Mouse (Mus musculus): ENCODE results near the gene Cblb.

The Cblb gene

GRCm38 (mm10) chr16:52200107-52200506, 169.1 kb downstream of the Cblb start:
- peaks cover 8% of the 10 kb centered on the region for H3K36me3 ChIP-seq (ENCODE audit: control insufficient read depth, insufficient read depth, low read length, poor library complexity, severe bottlenecking)
- H3K27me3 ChIP-seq (ENCODE audit: control insufficient read depth, insufficient read depth, low read length, poor library complexity, severe bottlenecking): no peaks in the 10 kb centered on the region
- peak; percentile 42 for DNase-seq (ENCODE audit: low read depth, low spot score)

DNA sequence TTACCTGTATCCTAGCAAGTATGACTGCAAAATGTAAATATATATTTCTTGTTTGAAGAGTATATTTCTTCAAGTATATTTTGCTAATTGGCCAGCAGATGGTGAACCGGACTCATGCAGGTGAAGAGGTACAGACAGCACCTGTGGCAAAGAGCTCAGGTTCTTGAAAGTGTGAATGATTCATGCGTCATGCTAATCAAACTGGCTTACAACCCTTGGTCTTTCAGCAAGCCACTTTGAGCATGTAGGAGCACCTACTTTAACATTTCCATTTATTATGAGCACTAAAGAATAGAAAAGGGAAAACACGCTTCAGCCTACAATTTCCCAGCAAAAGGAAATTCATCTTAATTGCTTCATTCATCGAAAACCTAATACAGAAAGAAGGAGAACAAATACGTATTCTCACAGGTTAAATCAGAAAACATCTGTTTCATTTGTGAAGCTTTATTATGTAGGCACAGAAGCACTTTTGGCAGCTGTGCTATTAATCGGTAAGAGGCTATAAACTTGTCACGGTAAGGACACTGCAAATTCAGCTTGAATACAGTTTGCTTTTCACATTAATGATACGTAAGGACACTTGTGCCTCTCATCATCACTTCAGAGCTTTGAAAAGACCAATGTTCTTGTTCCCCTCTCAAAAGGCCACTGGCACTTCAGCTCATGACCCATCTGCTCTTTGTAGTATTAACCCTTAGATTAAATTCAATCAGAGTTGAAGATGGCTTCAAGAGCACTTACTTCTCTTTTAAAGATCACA, 180.0 kb downstream of the Cblb start:
- peaks cover 2% of the 10 kb centered on the region; the same call in 1 of the 2 replicates for H3K36me3 ChIP-seq (ENCODE audit: control insufficient read depth, insufficient read depth, low read length, poor library complexity, severe bottlenecking)

GRCm38 (mm10) chr16:52219069-52219468, 188.0 kb downstream of the Cblb start:
- DNase-seq (ENCODE audit: low read depth, low spot score): peak; percentile 54
- H3K27me3 ChIP-seq (ENCODE audit: control insufficient read depth, insufficient read depth, low read length, poor library complexity, severe bottlenecking): no peaks in the 10 kb centered on the region
- H3K36me3 ChIP-seq (ENCODE audit: control insufficient read depth, insufficient read depth, low read length, poor library complexity, severe bottlenecking): no peaks in the 10 kb centered on the region

More for the DNA sequence above, 180.0 kb downstream of the Cblb start:
- no peak for DNase-seq (ENCODE audit: low read depth, low spot score)
- H3K27me3 ChIP-seq (ENCODE audit: control insufficient read depth, insufficient read depth, low read length, poor library complexity, severe bottlenecking): no peaks in the 10 kb centered on the region

DNA sequence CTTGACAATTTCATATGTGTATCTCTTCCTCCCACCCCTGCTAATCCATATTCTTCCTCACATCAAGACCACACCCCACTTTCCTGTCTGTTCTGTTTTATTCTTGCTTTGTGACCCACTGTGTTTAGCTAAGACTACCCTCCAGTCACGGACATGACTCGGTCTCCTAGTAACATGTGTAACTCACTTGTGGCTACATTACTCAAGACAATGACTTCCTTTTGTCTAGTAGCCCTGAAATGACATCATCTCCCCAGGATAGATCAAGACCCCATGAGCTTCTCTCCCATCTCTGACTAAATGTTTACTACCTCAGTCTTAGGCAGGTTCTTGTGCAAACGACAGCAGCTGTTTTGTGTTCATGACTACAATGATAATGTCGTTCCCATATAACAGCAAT, 191.9 kb downstream of the Cblb start:
- no peak for DNase-seq (ENCODE audit: low read depth, low spot score)
- Histone ChIP-seq H3K36me3 (ENCODE audit: control insufficient read depth, insufficient read depth, low read length, poor library complexity, severe bottlenecking) (no peaks in the 10 kb centered on the region), H3K27me3 (ENCODE audit: control insufficient read depth, insufficient read depth, low read length, poor library complexity, severe bottlenecking) (no peaks in the 10 kb centered on the region)

DNA sequence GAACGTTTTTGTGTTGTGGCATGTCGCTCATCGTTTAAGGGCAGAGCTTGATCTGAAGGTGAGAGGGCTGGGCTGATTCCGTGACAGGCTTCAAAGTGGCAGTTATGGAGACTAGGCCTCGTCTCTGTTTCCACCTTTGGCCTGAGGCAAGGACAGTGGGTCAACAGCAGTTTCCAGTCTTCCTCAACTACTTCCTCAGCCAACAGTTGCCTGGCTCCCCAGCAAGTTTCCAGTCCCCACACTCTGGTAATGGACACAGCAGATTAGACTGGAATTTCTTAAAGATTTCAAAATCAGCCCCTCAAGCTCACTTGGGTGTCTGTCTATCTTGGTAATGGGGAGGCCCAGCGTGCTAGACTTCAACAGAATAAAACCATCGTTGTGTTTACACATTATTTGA, 198.4 kb downstream of the Cblb start:
- H3K27me3 ChIP-seq (ENCODE audit: control insufficient read depth, insufficient read depth, low read length, poor library complexity, severe bottlenecking): no peaks in the 10 kb centered on the region
- H3K36me3 ChIP-seq (ENCODE audit: control insufficient read depth, insufficient read depth, low read length, poor library complexity, severe bottlenecking): no peaks in the 10 kb centered on the region
- DNase-seq (ENCODE audit: low read depth, low spot score): no peak

- Histone ChIP-seq H3K27me3 (ENCODE audit: control insufficient read depth, insufficient read depth, low read length, poor library complexity, severe bottlenecking) (no peaks in the 10 kb centered on the region), H3K36me3 (ENCODE audit: control insufficient read depth, insufficient read depth, low read length, poor library complexity, severe bottlenecking) (no peaks in the 10 kb centered on the region)
- DNase-seq (ENCODE audit: low read depth, low spot score): no peak
These were observed 198.9 kb downstream of the Cblb start for GRCm38 (mm10) chr16:52229930-52230329.

GRCm38 (mm10) chr16:52242144-52242543, 211.1 kb downstream of the Cblb start:
- no peaks in the 10 kb centered on the region for H3K27me3 ChIP-seq (ENCODE audit: control insufficient read depth, insufficient read depth, low read length, poor library complexity, severe bottlenecking)
- no peak for DNase-seq (ENCODE audit: low read depth, low spot score)
- no peaks in the 10 kb centered on the region for H3K36me3 ChIP-seq (ENCODE audit: control insufficient read depth, insufficient read depth, low read length, poor library complexity, severe bottlenecking)

- Histone ChIP-seq H3K36me3 (ENCODE audit: control insufficient read depth, insufficient read depth, low read length, poor library complexity, severe bottlenecking) (no peaks in the 10 kb centered on the region), H3K27me3 (ENCODE audit: control insufficient read depth, insufficient read depth, low read length, poor library complexity, severe bottlenecking) (no peaks in the 10 kb centered on the region)
- peak; percentile 3 for DNase-seq (ENCODE audit: low read depth, low spot score)
These were observed 212.5 kb downstream of the Cblb start for GRCm38 (mm10) chr16:52243421-52243973.

DNA sequence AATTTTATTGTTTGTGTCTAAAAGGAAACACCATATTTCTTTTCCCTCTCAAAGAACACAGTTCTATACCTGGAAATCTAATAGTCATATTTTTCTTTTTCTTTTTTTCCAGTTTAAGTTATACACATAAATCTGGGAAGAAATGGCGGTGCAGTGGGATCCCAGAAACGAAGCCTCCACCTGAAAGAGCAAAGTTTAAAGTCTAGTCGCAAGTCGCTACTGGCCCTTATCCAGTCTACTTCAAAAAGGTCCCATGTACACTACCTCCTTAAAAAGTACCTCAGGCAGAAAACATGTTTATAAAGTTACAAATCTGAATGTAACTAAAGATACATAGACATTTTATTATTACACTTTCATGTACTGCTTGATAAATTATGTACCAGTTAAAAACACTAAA, 219.2 kb downstream of the Cblb start:
- H3K27me3 ChIP-seq (ENCODE audit: control insufficient read depth, insufficient read depth, low read length, poor library complexity, severe bottlenecking): no peaks in the 10 kb centered on the region
- DNase-seq (ENCODE audit: low read depth, low spot score): no peak
- H3K36me3 ChIP-seq (ENCODE audit: control insufficient read depth, insufficient read depth, low read length, poor library complexity, severe bottlenecking): no peaks in the 10 kb centered on the region

- no peak for DNase-seq (ENCODE audit: low read depth, low spot score)
- no peaks in the 10 kb centered on the region for H3K27me3 ChIP-seq (ENCODE audit: control insufficient read depth, insufficient read depth, low read length, poor library complexity, severe bottlenecking)
- H3K36me3 ChIP-seq (ENCODE audit: control insufficient read depth, insufficient read depth, low read length, poor library complexity, severe bottlenecking): no peaks in the 10 kb centered on the region
These were observed 219.9 kb downstream of the Cblb start for GRCm38 (mm10) chr16:52250935-52251334.

All from splenic B cell, adult 2 months (primary cell).